Mouse (Mus musculus) heart, postnatal 10 days (tissue): ENCODE data around the gene Pcnt. TPM values are rescaled to one million over a fixed set of nuclear protein-coding genes. Genes with fewer than 3 reads are reported as not detected.

Experiments used
- DNase-seq, 2 experiments: peaks; one replicate each; pipeline ENCODE4 v3.0.0; 2021
- intact Hi-C: fragments of 180-260 bp; cut with DNase I; formaldehyde crosslinking; loops from one replicate; pipeline ENCODE4 v1.15.1; 2025
- total RNA-seq, 2 experiments: library from RNA; stranded (reverse); gene quantifications; 2 replicates each; pipeline ENCODE4 v1.2.3; 2021

Gene Pcnt
- total RNA-seq, result 10 to 100 TPM; 30.0 to 36.4 TPM

DNA sequence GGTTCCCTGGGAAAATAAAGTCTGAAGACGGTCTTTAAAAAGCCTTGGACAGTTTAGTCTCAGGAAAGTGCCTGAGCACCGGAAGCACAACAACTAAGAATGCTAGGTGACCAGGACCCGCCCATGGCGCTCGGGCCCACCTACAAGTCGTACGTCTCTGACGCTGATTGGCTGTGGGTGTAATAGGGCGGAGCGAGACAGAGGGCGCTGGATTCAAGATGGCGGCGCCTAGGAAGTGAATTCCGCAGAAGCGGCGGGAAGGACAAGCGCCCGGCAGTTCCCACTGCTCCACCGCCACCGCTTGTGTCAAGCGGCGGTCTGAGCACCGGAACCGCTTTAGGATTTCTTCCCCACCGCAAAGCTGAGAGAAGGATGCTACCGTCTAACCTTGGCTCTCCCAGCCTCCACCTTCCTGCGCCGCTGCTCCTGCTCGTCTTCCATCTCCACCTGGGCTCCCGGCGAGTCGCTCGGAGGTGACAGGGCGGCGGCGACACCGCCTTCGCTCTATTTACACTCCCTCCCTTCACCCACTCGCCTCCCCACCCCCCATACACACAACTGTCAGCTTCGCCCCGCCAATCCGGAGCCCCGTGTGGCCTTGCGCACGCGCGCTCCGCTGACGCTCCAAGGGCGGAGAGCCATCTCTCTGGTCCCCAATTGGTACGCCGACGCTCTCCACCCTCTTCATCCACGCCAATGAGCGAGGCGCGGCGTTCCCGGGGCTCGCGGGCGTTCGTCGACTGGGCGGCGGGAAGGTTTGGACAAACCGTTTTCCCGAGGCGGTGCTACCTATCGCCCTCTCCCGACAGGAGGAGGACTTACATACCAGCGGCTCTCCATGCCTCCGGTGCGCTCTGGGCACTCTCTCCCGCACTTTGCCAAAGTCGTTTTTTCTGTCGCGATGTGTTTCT is at the start of gene Pcnt:
Pcnt (minus strand) TSS at position 609 of the 911 bp plus-strand sequence.
- peak; percentile 98 for DNase-seq
- intact Hi-C loops, result loop anchor here (1.0 kb wide), 1 partner anchor 26 kb away; the partner anchor contains the start of gene Mcm3ap

- DNase-seq, result no peak
- intact Hi-C loops, result no loop called here
These were observed 46.6 kb upstream of the Pcnt start for GRCm38 (mm10) chr10:76489205-76489604.

DNA sequence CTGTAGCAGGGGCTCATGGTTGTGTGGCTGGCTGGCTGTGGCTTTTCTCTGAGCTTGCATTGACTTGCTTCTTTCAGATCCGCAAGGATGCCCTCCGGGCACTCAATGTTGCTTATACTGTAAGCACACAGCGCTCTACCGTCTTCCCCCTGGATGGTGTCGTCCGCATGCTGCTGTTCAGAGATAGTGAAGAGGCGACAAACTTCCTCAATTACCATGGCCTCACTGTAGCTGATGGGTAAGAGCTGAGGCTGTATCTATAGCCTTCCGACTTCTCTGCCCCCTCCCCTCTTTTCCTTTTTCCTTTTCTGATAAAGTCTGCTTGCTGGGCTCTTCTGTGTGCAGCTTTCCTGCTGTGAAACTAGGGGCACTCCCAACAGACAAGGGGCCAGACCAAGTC is 45.7 kb upstream of the Pcnt start:
- no peak for DNase-seq
- intact Hi-C loops, result no loop called here

DNA sequence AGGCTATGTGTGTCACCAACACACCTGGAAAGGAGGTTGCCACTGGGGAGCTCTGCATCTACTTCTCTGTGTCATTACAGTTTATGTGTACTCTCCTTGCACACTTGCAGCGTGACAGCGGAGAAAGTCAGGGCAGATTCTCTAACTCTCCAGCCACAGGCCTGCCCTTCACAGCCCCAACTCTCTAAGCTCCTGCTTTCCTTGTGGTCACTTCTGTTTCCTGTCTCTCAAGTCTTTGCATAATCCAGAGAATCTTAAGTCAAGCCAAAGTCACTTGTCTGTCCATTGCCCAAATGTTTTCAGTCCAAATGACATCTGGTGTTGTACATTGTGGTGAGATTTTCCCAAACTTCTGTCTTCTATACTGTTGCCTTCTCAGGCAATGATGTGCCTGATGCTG is 43.7 kb upstream of the Pcnt start:
- DNase-seq, result no peak
- intact Hi-C loops, result no loop called here

DNA sequence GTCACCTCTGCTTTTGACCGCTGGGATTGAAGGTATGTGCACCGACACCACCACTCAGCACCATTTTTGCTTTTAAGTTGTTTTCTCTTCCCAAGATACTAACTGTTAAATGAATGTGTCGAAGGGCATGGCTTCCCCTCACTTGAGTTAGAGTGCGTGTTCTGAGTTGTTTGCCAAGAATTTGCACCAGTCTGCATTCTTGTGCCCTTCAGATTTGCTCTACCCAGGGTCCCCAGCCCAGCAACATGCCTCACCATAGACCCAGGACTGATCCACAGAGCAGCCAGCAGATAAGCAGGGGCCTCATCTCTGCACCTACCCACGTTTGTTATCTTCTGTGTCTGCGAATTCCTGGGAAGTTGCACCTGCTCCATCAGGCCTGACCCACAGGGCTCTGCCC is 38.9 kb upstream of the Pcnt start:
- intact Hi-C loops, result no loop called here
- no peak for DNase-seq

DNA sequence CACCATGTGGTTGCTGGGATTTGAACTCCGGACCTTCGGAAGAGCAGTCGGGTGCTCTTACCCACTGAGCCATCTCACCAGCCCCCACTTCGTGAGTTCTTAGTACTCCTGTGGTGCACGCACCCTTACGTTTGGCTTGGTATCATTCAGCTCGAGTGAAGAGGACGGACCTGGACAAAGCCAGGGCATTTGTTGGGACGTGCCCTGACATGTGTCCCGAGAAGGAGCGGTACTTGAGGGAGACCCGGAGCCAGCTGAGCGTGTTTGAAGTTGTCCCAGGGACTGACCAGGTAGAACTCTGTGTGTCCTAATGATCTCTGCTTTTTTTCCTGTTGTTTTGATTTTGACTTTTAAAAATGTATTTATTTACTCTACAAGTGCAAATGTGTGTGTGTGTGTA is 38.3 kb upstream of the Pcnt start:
- DNase-seq, result no peak
- intact Hi-C loops, result no loop called here

- DNase-seq, result no peak
- intact Hi-C loops, result no loop called here
These were observed 31.2 kb upstream of the Pcnt start for GRCm38 (mm10) chr10:76473759-76474158.

DNA sequence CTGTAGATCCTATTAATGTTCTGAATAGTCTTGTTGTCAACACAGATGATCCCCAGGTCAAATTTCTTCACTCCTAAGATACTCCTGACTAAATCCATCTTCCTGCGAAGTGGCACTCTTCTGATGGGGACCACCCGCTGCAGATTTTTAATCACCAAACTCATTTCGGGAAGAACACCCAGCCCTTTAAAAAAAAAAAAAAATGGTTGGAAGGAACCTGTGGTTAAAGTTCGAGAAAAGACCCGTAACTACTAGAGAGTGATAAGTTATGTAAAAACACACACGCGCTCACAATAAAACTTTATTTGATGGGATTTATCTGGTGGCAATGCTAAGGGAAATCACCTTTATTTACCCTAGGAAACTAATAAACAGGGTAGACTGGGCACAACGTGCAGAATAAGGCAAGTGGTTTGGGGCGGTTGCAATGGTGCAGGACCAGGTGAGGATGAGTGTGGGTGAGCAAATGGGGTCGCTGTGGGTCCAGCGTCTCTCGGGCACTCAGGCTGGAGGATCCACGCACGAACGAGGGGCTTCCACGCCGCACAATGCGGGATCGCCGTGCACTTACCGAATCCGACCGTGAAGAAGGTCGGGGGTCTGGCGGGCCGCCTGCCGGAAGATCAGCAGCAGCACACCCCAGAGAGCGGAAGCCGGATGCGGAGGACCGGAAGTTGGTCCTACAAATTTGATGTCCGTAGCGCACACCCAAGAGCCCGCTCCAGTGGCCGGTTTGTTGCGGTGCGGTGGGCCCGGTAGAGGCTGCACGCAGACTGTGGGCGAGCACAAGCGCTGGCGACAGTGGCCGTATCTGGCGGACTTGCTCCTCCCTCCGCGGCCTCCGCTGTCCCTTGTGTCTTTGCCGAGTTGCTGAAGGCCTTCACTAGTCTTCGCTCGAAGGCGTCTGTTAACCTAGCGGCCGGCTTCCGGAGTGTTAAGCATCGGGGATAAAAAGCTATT is 25.9 kb upstream of the Pcnt start, which contains the start of the genes Mcm3ap and Ybey:
Mcm3ap (plus strand) TSS at position 725 of the 960 bp plus-strand sequence.
Ybey (minus strand) TSS at position 912 of the 960 bp plus-strand sequence.
- intact Hi-C loops, result loop anchor here (1.0 to 5.0 kb wide), 2 partner anchors 26 to 264 kb away; partner anchors contain the start of gene Pcnt

GRCm38 (mm10) chr10:76462721-76463120 is 20.1 kb upstream of the Pcnt start:
- intact Hi-C loops, result no loop called here
- no peak for DNase-seq

More for the DNA sequence above, 25.9 kb upstream of the Pcnt start, which contains the start of the genes Mcm3ap and Ybey:
- DNase-seq, result peak; percentile 92 to 93

DNA sequence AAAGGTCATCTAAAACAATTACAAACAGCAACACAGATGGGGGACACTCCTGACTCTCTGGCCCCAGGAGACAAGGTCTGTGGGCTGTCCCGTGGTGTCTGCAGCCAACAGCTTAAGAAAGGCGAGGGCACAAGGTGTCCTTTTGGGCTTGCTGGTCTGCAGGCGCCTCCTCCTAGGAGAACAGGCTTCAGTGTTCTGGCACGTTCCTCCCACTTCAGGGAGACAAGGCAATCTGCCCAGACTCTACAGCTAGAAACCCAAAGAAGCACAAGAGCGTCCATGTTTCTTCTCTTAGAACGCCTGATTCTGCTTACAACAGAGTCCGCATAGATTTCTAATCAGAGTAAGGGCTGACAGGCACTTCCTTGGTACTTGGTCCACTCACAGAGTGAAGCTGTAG is 19.7 kb upstream of the Pcnt start:
- DNase-seq, result no peak
- intact Hi-C loops, result no loop called here

GRCm38 (mm10) chr10:76461255-76461654 is 18.7 kb upstream of the Pcnt start:
- no peak for DNase-seq
- intact Hi-C loops, result no loop called here

- peak; percentile 52 to 74 for DNase-seq
- intact Hi-C loops, result no loop called here
These were observed 12.7 kb upstream of the Pcnt start for GRCm38 (mm10) chr10:76455289-76455688.

DNA sequence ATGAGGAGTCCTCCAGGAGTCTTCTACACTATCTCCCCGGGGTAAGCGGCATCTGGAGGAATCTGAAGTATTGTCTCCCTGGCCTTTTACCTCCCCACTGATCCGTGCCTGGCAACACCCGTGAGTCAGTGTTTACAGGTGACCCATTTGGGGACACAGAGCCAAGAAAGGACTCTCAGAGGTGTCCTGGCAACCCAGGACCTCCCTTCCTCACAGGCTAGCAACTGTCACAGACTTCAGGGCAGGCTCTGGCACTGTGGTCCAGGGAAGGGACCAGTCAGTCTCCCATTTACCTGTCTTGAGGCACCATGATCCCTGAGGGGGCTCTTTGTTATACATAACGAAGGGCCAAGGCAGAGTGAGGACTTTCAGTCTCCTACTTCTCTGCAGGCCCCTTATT is 6.3 kb upstream of the Pcnt start, which contains the start of gene 2610028H24Rik:
2610028H24Rik (plus strand) TSS at position 231 of the 400 bp plus-strand sequence.
- intact Hi-C loops, result no loop called here
- no peak for DNase-seq

DNA sequence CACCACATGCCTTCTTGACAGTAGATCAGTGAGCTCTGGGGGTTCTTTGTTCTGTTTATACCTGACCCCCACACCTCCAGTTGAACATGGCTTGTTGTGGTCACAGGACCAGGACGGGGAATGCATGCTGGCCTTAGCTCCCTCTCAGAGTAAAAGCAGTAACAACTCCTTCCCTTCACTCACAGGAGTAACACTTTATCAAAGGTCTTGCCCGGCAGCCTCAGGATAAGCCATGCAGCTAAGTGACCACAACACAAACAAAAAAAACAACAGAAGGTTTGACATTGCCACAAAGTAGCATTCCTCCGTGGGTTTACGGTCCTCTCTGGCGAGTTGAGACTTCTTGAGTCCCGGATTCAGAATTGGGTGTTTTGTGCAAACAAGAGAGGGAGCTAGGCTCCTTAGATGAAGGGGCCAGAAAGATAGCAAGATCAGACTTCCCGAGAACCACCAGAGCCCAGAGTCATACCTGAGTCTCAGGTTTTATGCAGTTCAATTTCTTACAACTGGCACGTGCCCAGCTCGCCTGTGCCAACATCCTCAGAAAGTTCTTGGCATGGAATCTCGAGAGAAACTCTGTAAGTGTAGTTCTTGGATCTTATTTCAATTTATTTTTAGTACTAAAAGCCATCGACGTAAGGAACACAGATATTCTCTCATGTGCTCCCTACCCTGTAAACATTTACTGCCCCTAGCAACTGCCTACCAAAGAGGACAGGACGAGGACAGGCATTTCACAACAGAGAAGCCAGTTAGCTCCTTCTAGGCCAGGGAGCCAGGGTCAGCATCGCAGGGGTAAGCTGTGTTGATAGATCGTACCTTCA is 5.0 kb upstream of the Pcnt start:
- intact Hi-C loops, result no loop called here
- peak; percentile 62 to 70 for DNase-seq

DNA sequence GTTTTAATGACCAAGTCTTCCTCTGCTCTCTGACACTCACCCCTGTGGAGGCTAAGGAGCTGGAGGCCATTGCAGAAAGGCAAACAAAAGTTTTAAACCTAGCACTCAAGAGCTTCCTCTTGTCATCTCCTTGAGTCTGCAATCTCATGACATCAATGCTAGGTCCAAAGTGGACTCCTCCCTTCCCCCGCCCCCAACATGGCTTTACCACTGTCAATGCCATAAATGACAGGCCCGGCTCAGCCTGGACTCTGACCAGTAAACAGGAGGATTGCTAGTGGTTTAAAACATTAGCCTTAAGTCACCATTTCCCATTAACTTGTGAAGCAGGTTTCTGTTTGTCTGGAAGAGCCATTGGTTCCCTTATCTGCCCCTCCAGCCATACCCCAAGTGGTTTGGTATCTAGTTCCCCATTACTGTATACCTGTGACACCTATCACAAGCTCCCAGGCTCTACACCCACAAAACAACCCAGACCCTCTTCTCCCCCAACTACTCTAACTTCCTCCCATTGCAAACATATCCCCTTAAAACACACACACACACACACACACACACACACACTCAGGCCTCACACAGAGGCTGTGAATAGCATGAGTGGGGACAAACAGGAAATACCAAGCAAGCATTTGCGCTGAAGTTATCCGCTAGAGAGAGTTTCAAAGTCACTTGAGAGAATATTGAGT is 3.6 kb upstream of the Pcnt start:
- DNase-seq, result peak; percentile 51 to 56
- intact Hi-C loops, result no loop called here

- intact Hi-C loops, result no loop called here
- DNase-seq, result no peak
These were observed 2.3 kb downstream of the Pcnt start, which contains the start of gene AC141477.1 for GRCm38 (mm10) chr10:76440281-76440680. AC141477.1 (minus strand) TSS chr10:76440444.

DNA sequence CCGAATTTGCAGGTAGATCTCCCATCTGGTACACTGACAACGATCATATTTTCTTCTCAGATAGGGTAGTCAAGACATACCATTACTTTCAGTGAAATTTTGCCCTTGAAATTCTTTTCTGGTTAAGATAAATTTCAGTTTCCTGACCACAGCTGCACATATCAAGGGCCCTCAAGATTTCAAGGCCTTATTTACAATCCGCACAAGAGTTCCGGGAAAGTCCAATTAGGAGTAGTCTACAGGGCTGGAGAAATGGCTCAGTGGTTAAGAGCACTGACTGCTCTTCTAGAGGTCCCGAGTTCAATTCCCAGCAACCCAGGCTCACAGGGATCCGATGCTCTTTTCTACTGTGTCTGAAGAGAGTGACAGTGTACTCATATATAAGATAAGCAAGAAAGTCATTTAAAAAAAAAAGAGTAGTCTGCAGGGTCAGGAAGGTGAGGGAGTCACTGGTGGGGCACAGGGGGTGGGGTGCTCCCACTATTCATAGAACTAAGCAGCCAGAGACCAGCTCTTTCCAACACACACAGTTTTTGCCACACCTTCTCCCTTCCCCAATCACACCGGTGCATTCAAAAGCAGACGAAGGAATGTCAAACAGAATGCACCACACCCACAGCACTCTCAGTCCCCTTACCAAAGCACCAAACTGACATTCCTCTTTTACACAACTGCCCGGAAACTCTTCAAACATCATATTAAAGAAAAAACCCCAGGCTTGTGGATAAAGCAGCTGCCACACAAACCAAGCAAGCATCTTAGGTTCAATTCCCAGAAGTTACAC is 3.3 kb downstream of the Pcnt start:
- intact Hi-C loops, result no loop called here
- no peak for DNase-seq

DNA sequence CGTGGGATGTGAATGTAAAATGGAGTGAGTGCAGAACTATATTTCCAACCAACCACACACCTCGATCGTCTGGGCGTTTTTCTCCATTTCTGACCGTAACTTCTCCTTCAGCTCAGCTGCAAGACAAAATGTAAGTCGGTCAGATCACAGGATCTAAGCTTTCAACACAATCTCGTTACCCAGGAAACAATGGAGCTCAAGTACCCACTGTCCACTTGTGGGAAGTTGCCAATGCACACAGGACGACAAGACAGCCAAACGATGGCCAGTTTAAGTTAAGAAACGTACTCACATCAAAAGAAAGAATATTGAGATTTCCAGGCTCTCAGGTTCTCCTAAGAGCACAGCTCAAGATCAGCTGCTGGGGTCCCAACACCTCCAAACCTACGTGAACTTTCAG is 8.7 kb downstream of the Pcnt start:
- intact Hi-C loops, result no loop called here
- DNase-seq, result no peak

- DNase-seq, result no peak
- intact Hi-C loops, result no loop called here
These were observed 16.9 kb downstream of the Pcnt start for GRCm38 (mm10) chr10:76425674-76426073.
